Mouse (Mus musculus) right cerebral cortex, adult 18-20 months (tissue): Measurements from ENCODE around the gene Vmn2r16.

Source experiments
- DNase-seq: peaks from one replicate; pipeline ENCODE4 v3.0.0; 2022; ENCODE audit warnings: mixed read lengths

Vmn2r16 gene

GRCm38 (mm10) chr5:109329862-109330261 is at the start of gene Vmn2r16:
Gene Vmn2r16 (plus strand): TSS chr5:109330162.
- no peak for DNase-seq

GRCm38 (mm10) chr5:109294655-109295054 is 35.3 kb upstream of the Vmn2r16 start:
- DNase-seq = no peak

DNA sequence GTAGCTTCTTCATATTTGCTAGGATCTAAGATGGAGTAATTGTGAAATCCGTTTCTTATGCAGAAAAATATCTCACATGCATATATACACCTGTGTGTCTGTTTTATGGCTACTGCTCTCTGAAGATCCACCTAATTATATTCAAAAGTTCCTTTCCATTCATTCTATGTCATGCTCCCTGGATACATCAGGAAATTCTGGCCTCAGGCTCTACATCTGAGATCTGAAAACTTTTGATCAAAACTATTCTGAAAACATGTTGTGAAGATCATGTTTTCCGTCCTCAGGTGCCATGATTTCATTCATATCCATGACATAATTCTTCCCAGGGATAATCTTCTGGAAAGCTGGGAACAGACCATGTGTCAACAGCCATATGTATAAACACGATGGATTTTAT is 32.4 kb upstream of the Vmn2r16 start, which contains the start of gene Vmn2r15:
Vmn2r15 (minus strand) TSS at position 101 of the 400 bp plus-strand sequence.
- DNase-seq = no peak

GRCm38 (mm10) chr5:109419388-109419787 is 89.4 kb downstream of the Vmn2r16 start, which contains the start of gene Vmn2r17:
Gene Vmn2r17 (plus strand): TSS chr5:109419688.
- no peak for DNase-seq
